Mouse (Mus musculus) limb, embryonic 11.5 days (tissue): ENCODE measurements at regions not wholly inside any gene's neighbourhood (a gene's known extent, or its start where the extent isn't known, plus 50 kb on each side); places are given as distances from the start of the nearest gene placed in this dataset.

Source experiments
- ATAC-seq: fragments of 200-750 bp; cut with Nextera tagmentation; 2 replicates; pipeline ENCODE4 v1.8.0; 2017; ENCODE audit warnings: low read depth; ENCODE audit not compliant: insufficient number of reproducible peaks, low FRiP score, low TSS enrichment
- DNase-seq: peaks from one replicate; pipeline ENCODE4 v3.0.0-alpha.2; 2015; ENCODE audit warnings: low spot score
- H3K27ac ChIP-seq: fragments of 300-500 bp; sonication (generic); replicated peaks from 2 replicates; pipeline ENCODE4 v1.5.1; 2014; ENCODE audit warnings: low read depth, mild to moderate bottlenecking, low read length
- H3K27me3 ChIP-seq: fragments of 300-500 bp; sonication (generic); 2 replicates; pipeline ENCODE4 v1.6.1; 2014; ENCODE audit warnings: mild to moderate bottlenecking, low read length, mixed read lengths; ENCODE audit not compliant: control insufficient read depth, insufficient read depth
- H3K36me3 ChIP-seq: fragments of 300-500 bp; sonication (generic); 2 replicates; pipeline ENCODE4 v1.6.1; 2014; ENCODE audit warnings: mild to moderate bottlenecking, low read length, moderate library complexity, mixed read lengths; ENCODE audit not compliant: control insufficient read depth, insufficient read depth
- H3K4me1 ChIP-seq: fragments of 300-500 bp; sonication (generic); 2 replicates; pipeline ENCODE4 v1.6.1; 2014; ENCODE audit warnings: low read length, mixed read lengths; ENCODE audit not compliant: control insufficient read depth, insufficient read depth
- H3K4me2 ChIP-seq: fragments of 300-500 bp; sonication (generic); 2 replicates; pipeline ENCODE4 v1.6.1; 2014; ENCODE audit warnings: low read depth, mild to moderate bottlenecking, moderate library complexity; ENCODE audit not compliant: severe bottlenecking
- H3K4me3 ChIP-seq: fragments of 300-500 bp; sonication (generic); 2 replicates; pipeline ENCODE4 v1.5.1; 2014; ENCODE audit warnings: low read depth, low read length
- H3K9ac ChIP-seq: fragments of 300-500 bp; sonication (generic); 2 replicates; pipeline ENCODE4 v1.6.1; 2014; ENCODE audit warnings: mild to moderate bottlenecking, low read length
- H3K9me3 ChIP-seq: fragments of 300-500 bp; sonication (generic); 2 replicates; pipeline ENCODE4 v1.6.1; 2016; ENCODE audit warnings: low read length; ENCODE audit not compliant: control insufficient read depth
- WGBS: fragments of 180-500 bp; shearing (Covaris S2); extraction: QIAGEN DNeasy Blood & Tissue Kit; methylation state at CpG from one replicate; pipeline ENCODE4 v1.1.7; 2014; 5-methylcytosine and 5-hydroxymethylcytosine counted together

GRCm38 (mm10) chr8:128204803-128205202 lies 153.6 kb upstream of the Nrp1 start:
- no peak overlapping the region for H3K9ac ChIP-seq
- no peak for DNase-seq
- H3K36me3 ChIP-seq = no peaks in the 10 kb centered on the region
- H3K27ac ChIP-seq = no peak overlapping the region
- WGBS = 88% methylated on average over 3 of the region's 3 CpGs
- no peak overlapping the region for H3K4me2 ChIP-seq
- no peaks in the 10 kb centered on the region for H3K4me1 ChIP-seq
- H3K9me3 ChIP-seq = no peaks in the 10 kb centered on the region
- ATAC-seq = no peak
- H3K4me3 ChIP-seq = no peak overlapping the region
- no peaks in the 10 kb centered on the region for H3K27me3 ChIP-seq

- H3K9me3 ChIP-seq = no peaks in the 10 kb centered on the region
- no peak for DNase-seq
- ATAC-seq = no peak
Observed at GRCm38 (mm10) chr8:128207138-128207537, 151.3 kb upstream of the Nrp1 start.

DNA sequence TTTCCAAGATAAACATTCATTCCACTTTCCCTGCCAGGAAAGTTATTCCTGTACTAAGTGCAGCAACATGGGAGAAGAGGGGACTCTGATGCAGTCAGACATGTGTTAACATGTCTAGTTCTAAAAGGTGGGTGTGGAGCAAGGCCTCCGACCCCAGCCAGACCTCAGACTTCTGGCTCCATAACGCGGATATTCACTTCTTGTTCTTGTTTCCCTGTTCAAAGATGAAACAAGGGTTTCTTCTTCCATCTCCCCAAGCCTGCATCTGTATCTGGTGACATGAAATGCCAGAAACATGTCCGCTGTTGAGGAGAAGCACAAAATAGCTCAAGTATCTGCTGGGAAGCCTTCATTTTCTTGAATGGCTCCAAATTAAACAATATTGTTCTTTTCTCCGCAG lies 147.6 kb upstream of the Nrp1 start:
- Histone ChIP-seq H3K4me3 (no peak overlapping the region), H3K9me3 (no peaks in the 10 kb centered on the region), H3K36me3 (no peaks in the 10 kb centered on the region), H3K4me2 (no peak overlapping the region), H3K9ac (no peak overlapping the region), H3K27me3 (no peaks in the 10 kb centered on the region), H3K4me1 (no peaks in the 10 kb centered on the region), H3K27ac (no peak overlapping the region)
- ATAC-seq = no peak
- WGBS = 76% methylated on average over 5 of the region's 5 CpGs
- no peak for DNase-seq

More at GRCm38 (mm10) chr8:128207138-128207537, 151.3 kb upstream of the Nrp1 start:
- H3K4me1 ChIP-seq = no peaks in the 10 kb centered on the region
- H3K36me3 ChIP-seq = no peaks in the 10 kb centered on the region
- H3K4me3 ChIP-seq = no peak overlapping the region
- no peak overlapping the region for H3K9ac ChIP-seq
- H3K27me3 ChIP-seq = no peaks in the 10 kb centered on the region
- H3K4me2 ChIP-seq = no peak overlapping the region
- H3K27ac ChIP-seq = no peak overlapping the region

GRCm38 (mm10) chr8:128212223-128212622 lies 146.2 kb upstream of the Nrp1 start:
- 80% methylated on average over 3 of the region's 3 CpGs for WGBS
- H3K36me3 ChIP-seq = no peaks in the 10 kb centered on the region
- no peak overlapping the region for H3K4me3 ChIP-seq

GRCm38 (mm10) chr8:128214256-128214655 lies 144.1 kb upstream of the Nrp1 start:
- H3K36me3 ChIP-seq = no peaks in the 10 kb centered on the region
- ATAC-seq = no peak
- 82% methylated on average over 2 of the region's 2 CpGs for WGBS
- no peak overlapping the region for H3K4me2 ChIP-seq
- H3K4me3 ChIP-seq = no peak overlapping the region
- DNase-seq = no peak
- no peaks in the 10 kb centered on the region for H3K27me3 ChIP-seq
- H3K27ac ChIP-seq = no peak overlapping the region
- H3K9me3 ChIP-seq = no peaks in the 10 kb centered on the region
- H3K4me1 ChIP-seq = no peaks in the 10 kb centered on the region
- H3K9ac ChIP-seq = no peak overlapping the region

More at GRCm38 (mm10) chr8:128212223-128212622, 146.2 kb upstream of the Nrp1 start:
- H3K27ac ChIP-seq = no peak overlapping the region
- H3K4me2 ChIP-seq = no peak overlapping the region
- H3K9me3 ChIP-seq = no peaks in the 10 kb centered on the region
- H3K4me1 ChIP-seq = no peaks in the 10 kb centered on the region
- no peaks in the 10 kb centered on the region for H3K27me3 ChIP-seq
- no peak for DNase-seq
- no peak for ATAC-seq
- H3K9ac ChIP-seq = no peak overlapping the region

- H3K36me3 ChIP-seq = no peaks in the 10 kb centered on the region
- H3K4me2 ChIP-seq = no peak overlapping the region
- no peak overlapping the region for H3K4me3 ChIP-seq
- no peaks in the 10 kb centered on the region for H3K4me1 ChIP-seq
- WGBS = 89% methylated on average over 2 of the region's 2 CpGs
- ATAC-seq (no peak), DNase-seq (no peak)
- H3K27ac ChIP-seq = no peak overlapping the region
- H3K9me3 ChIP-seq = no peaks in the 10 kb centered on the region
- H3K27me3 ChIP-seq = no peaks in the 10 kb centered on the region
- H3K9ac ChIP-seq = no peak overlapping the region
Observed at GRCm38 (mm10) chr8:128218886-128219285, 139.5 kb upstream of the Nrp1 start.

DNA sequence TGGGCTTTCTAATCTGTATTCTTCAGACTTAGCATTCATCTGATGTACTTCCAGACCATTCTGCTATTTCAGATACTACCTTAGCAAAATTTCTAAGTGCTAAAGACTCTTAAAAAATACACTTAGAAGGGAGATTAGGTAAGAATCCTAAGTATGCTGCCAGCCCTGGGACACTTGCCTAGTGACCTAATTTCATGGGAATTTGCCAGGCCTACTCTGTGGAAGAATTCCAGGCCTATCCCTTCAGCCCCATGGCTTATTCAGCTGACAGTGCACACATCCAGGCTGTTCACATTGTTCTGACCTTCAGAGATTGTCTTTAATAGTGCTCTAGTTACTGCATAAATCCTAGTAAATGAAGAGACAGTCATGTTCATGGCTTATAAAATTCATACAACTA lies 138.9 kb upstream of the Nrp1 start:
- no peak overlapping the region for H3K4me2 ChIP-seq
- no peaks in the 10 kb centered on the region for H3K27me3 ChIP-seq
- no peak overlapping the region for H3K27ac ChIP-seq
- H3K4me1 ChIP-seq = no peaks in the 10 kb centered on the region
- H3K36me3 ChIP-seq = no peaks in the 10 kb centered on the region
- H3K9ac ChIP-seq = no peak overlapping the region
- ATAC-seq (no peak), DNase-seq (no peak)
- no peak overlapping the region for H3K4me3 ChIP-seq
- H3K9me3 ChIP-seq = no peaks in the 10 kb centered on the region

- Histone ChIP-seq H3K4me1 (no peaks in the 10 kb centered on the region), H3K27me3 (no peaks in the 10 kb centered on the region), H3K4me2 (no peak overlapping the region), H3K9ac (no peak overlapping the region), H3K27ac (no peak overlapping the region), H3K4me3 (no peak overlapping the region), H3K9me3 (no peaks in the 10 kb centered on the region), H3K36me3 (no peaks in the 10 kb centered on the region)
- no peak for ATAC-seq
- DNase-seq = no peak
- 81% methylated on average over 1 of the region's 1 CpGs for WGBS
Observed at GRCm38 (mm10) chr8:128223092-128223491, 135.3 kb upstream of the Nrp1 start.

GRCm38 (mm10) chr8:128223522-128223921 lies 134.9 kb upstream of the Nrp1 start:
- Histone ChIP-seq H3K9ac (no peak overlapping the region), H3K9me3 (no peaks in the 10 kb centered on the region), H3K27me3 (no peaks in the 10 kb centered on the region), H3K4me1 (no peaks in the 10 kb centered on the region), H3K4me2 (no peak overlapping the region), H3K4me3 (no peak overlapping the region), H3K36me3 (no peaks in the 10 kb centered on the region), H3K27ac (no peak overlapping the region)
- ATAC-seq (no peak), DNase-seq (no peak)
